Mouse (Mus musculus) forebrain, postnatal 0 days (tissue): ENCODE data around the gene Spata25. TPM values are rescaled to one million over a fixed set of nuclear protein-coding genes. Genes with fewer than 3 reads are reported as not detected.
"Not testable (repeated sequence)": the region's sequence is repeated elsewhere in the genome, so short reads cannot be mapped to it uniquely, and the experiment has no call there.

Source experiments
- ATAC-seq: fragments of 200-750 bp; cut with Nextera tagmentation; 2 replicates; pipeline ENCODE4 v1.8.0; 2017; ENCODE audit warnings: mild to moderate bottlenecking, moderate library complexity
- DNase-seq: peaks from one replicate; pipeline ENCODE4 v3.0.0-alpha.2; 2015
- H3K27ac ChIP-seq: fragments of 300-500 bp; sonication (generic); 2 replicates; pipeline ENCODE4 v1.5.1; 2014; ENCODE audit warnings: low read depth, mild to moderate bottlenecking, antibody characterized with exemption, low read length, moderate library complexity, mixed read lengths
- H3K27me3 ChIP-seq: fragments of 300-500 bp; sonication (generic); 2 replicates; pipeline ENCODE4 v1.6.1; 2014; ENCODE audit warnings: mild to moderate bottlenecking, low read length, mixed read lengths; ENCODE audit not compliant: insufficient read depth
- H3K36me3 ChIP-seq: fragments of 300-500 bp; sonication (generic); 2 replicates; pipeline ENCODE4 v1.6.1; 2014; ENCODE audit warnings: mild to moderate bottlenecking, moderate library complexity; ENCODE audit not compliant: insufficient read depth
- H3K4me1 ChIP-seq: fragments of 300-500 bp; sonication (generic); 2 replicates; pipeline ENCODE4 v1.6.1; 2014; ENCODE audit warnings: antibody characterized with exemption; ENCODE audit not compliant: insufficient read depth
- H3K4me2 ChIP-seq: fragments of 300-500 bp; sonication (generic); 2 replicates; pipeline ENCODE4 v1.6.1; 2014; ENCODE audit warnings: low read depth, mild to moderate bottlenecking, moderate library complexity
- H3K4me3 ChIP-seq: fragments of 300-500 bp; sonication (generic); 2 replicates; pipeline ENCODE4 v1.5.1; 2014; ENCODE audit warnings: low read depth, low read length, mixed read lengths
- H3K9ac ChIP-seq: fragments of 300-500 bp; sonication (generic); 2 replicates; pipeline ENCODE4 v1.6.1; 2014; ENCODE audit warnings: mild to moderate bottlenecking
- H3K9me3 ChIP-seq: fragments of 300-500 bp; sonication (generic); 2 replicates; pipeline ENCODE4 v1.6.1; 2016; ENCODE audit warnings: low read length
- CTCF ChIP-seq: sonication (generic); IDR thresholded peaks from 2 replicates; pipeline ENCODE4 v1.5.1; 2016; ENCODE audit warnings: antibody characterized with exemption, control low read depth, low read depth
- WGBS: fragments of 180-500 bp; shearing (Covaris S2); extraction: QIAGEN DNeasy Blood & Tissue Kit; methylation state at CpG from one replicate; pipeline ENCODE4 v1.1.7; 2014; 5-methylcytosine and 5-hydroxymethylcytosine counted together
- polyA plus RNA-seq: library from polyadenylated mRNA; unstranded; fragments of >200 nt; fragmentation: Nextera tagmentation; extraction: Ambion mirVana; gene quantifications from 2 replicates; pipeline ENCODE4 v1.2.1, GENCODE M21; 2015
- total RNA-seq: library from RNA; depleted of rRNA; stranded (reverse); fragments of >200 nt; gene quantifications from 2 replicates; pipeline ENCODE4 v1.2.3, GENCODE M21; 2014

Gene Spata25
- total and polyA plus RNA-seq, 2 experiments from 2014 or later = 1.00 TPM; not detected in 1

DNA sequence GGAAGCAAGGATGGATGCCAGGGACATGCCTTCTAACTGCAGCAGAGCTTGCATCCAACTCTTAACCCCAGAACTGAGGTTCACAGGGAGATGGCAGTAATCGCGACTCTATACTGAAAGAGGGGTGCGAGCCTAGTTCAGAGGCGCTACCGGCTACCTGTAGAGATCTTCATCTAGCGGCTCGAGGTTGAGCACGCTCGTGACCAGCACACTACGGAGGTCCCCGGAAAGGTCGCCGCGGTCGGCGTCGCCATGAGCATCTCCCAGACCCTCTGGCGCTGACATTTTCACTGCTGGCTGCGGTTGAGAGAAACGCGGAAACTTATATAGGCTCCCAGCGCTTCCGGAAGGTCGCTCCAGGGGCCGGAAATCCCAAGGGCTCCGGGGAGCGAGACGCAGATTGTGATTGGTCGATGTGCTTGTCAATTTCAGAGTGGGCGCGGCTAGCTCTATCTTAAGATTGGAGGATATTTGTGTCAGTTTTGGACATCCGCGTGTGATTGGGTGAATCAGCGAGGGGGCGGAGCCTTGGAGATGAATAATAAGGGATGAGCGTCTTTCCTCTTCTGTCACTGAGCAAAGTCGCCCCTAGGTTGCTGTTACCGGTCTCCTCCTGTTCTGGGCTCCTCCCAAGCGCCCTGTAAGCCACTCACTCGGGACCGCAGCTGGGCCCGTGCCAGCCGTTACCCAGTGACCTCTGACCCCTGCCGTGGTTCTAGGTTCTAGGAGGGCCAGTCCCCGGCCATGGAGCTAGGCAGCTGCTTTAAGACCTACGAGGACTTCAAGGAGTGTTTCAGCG lies 23.6 kb downstream of the Spata25 start, which contains the start of the genes Acot8 and Zswim3:
Acot8 (minus strand) TSS at position 350 of the 799 bp plus-strand sequence.
Zswim3 (plus strand) TSS at position 566 of the 799 bp plus-strand sequence.
- DNase-seq = peak; percentile 99
- peak; percentile 98 for ATAC-seq
- peak within 1 kb of the TSS; percentile 71 for H3K9ac ChIP-seq
- TF ChIP-seq CTCF = 0 out of 2 replicates have a peak, but pooled peaks have one; percentile 15
- 1% methylated on average over 47 of the region's 47 CpGs for WGBS
- H3K36me3 ChIP-seq = peaks cover 11% of the 10 kb centered on the region
- H3K4me2 ChIP-seq = peak within 1 kb of the TSS; percentile 67
- peak within 1 kb of the TSS; percentile 85 for H3K27ac ChIP-seq
- peak within 1 kb of the TSS; percentile 53 for H3K4me3 ChIP-seq
- H3K9me3 ChIP-seq = no peaks in the 10 kb centered on the region
- no peaks in the 10 kb centered on the region for H3K27me3 ChIP-seq
- 0 out of 2 replicates have a peak, but pooled peaks cover 4% of the 10 kb centered on the region for H3K4me1 ChIP-seq

DNA sequence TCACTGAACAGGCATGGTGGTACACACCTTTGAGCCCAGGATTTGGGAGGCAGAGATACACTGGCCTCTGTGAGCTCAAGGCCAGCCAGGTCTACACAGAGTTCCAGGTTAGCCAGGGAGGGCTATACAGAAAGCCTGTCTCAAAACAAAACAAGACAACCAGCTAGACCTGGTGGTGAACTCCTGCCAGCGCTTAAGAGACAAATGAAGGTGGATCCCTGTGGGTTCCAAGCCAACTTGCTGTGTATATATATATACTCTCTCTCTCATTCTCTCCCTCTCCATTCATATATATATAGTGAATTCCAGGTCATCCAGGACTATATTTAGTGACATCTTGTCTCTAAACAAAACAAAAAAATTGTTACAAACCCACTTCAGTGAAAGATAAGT lies 24.4 kb downstream of the Spata25 start:
- no peaks in the 10 kb centered on the region for H3K27me3 ChIP-seq
- no peak for TF ChIP-seq CTCF
- H3K4me2 ChIP-seq = peak overlapping the region; percentile 60
- WGBS = 52% methylated on average over 1 of the region's 1 CpGs
- no peaks in the 10 kb centered on the region for H3K9me3 ChIP-seq
- 0 out of 2 replicates have a peak, but pooled peaks cover 4% of the 10 kb centered on the region for H3K4me1 ChIP-seq
- peak overlapping the region; percentile 85 for H3K27ac ChIP-seq
- peak overlapping the region; percentile 66 for H3K9ac ChIP-seq
- DNase-seq (no peak), ATAC-seq (no peak)
- peaks cover 18% of the 10 kb centered on the region for H3K36me3 ChIP-seq
- peak overlapping the region; percentile 53 for H3K4me3 ChIP-seq

- H3K9ac ChIP-seq = peak overlapping the region; percentile 66; the same call in 1 of the 2 replicates
- H3K9me3 ChIP-seq = no peaks in the 10 kb centered on the region
- DNase-seq (no peak), ATAC-seq (no peak)
- WGBS = 93% methylated on average over 16 of the region's 16 CpGs
- H3K36me3 ChIP-seq = peaks cover 15% of the 10 kb centered on the region
- no peaks in the 10 kb centered on the region for H3K27me3 ChIP-seq
- peak overlapping the region; percentile 60 for H3K4me2 ChIP-seq
- 0 out of 2 replicates have a peak, but pooled peaks cover 4% of the 10 kb centered on the region for H3K4me1 ChIP-seq
- no peak overlapping the region for H3K27ac ChIP-seq
- peak overlapping the region; percentile 53 for H3K4me3 ChIP-seq
- no peak for TF ChIP-seq CTCF
Observed at GRCm38 (mm10) chr2:164803201-164803920, 25.0 kb downstream of the Spata25 start.

DNA sequence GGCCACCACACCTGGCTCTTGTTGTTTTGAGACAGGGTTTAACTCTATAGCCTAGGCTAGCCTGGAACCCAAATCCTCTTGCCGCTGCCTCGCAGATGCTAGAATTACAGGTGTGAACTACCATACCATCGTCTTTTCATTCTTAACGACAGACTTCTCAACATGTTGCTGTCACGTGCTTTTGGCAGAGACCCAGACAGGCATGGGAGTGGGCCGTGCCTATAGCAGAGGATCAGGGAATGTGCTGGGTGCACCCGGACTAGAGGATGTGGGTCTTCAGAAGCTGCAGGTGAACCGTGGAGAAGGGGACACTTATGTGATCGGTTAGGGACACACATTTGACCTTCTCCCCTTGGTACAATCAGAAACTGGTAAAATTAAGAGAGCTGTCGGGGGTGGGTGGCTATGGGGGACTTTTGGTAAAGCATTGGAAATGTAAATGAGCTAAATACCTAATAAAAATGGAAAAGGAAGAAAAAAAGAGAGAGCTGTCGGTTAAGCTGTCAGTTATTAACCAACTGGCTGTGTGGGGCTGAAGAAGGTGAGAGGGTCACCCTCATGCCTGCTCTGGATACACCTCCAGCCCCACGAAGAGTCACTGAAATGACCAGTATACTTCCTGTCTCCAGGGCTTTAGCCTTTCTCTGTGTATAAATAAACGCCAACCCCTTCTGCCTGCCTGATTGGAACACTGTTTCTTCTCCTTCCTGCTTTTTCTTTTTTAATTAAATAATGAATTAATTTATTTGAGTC lies 27.9 kb downstream of the Spata25 start:
- Histone ChIP-seq H3K27me3 (no peaks in the 10 kb centered on the region), H3K4me1 (0 out of 2 replicates have a peak, but pooled peaks cover 4% of the 10 kb centered on the region), H3K9me3 (no peaks in the 10 kb centered on the region), H3K4me3 (no peak overlapping the region), H3K9ac (no peak overlapping the region), H3K36me3 (peaks cover 33% of the 10 kb centered on the region), H3K4me2 (no peak overlapping the region), H3K27ac (no peak overlapping the region)
- TF ChIP-seq CTCF = no peak
- 88% methylated on average over 13 of the region's 13 CpGs for WGBS
- ATAC-seq (no peak), DNase-seq (no peak)

DNA sequence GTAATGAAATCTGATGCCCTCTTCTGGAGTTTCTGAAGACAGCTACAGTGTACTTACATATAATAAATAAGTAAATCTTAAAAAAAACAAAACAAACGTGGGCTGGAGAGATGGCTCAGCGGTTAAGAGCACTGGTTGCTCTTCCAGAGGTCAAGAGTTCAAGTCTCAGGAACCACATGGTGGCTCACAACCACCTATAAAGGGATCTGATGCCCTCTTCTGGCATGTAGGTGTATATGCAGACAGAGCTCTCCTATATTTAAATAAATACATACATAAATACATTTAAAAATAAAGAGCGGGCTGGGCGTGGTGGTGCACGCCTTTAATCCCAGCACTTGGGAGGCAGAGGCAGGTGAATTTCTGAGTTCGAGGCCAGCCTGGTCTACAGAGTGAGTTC lies 29.8 kb downstream of the Spata25 start:
- not testable (repeated sequence) for H3K9ac ChIP-seq, DNase-seq, H3K27ac ChIP-seq, H3K27me3 ChIP-seq, H3K4me2 ChIP-seq, H3K4me3 ChIP-seq, ATAC-seq, H3K4me1 ChIP-seq, H3K9me3 ChIP-seq
- 87% methylated on average over 6 of the region's 6 CpGs for WGBS
- peak; percentile 34; the same call in 1 of the 2 replicates for TF ChIP-seq CTCF
- H3K36me3 ChIP-seq = peaks cover 43% of the 10 kb centered on the region

GRCm38 (mm10) chr2:164795868-164796267 lies 32.5 kb downstream of the Spata25 start:
- TF ChIP-seq CTCF = no peak
- H3K4me1 ChIP-seq = no peaks in the 10 kb centered on the region
- H3K4me3 ChIP-seq = no peak overlapping the region
- no peak overlapping the region for H3K4me2 ChIP-seq
- H3K9me3 ChIP-seq = no peaks in the 10 kb centered on the region
- no peak overlapping the region for H3K27ac ChIP-seq
- H3K27me3 ChIP-seq = no peaks in the 10 kb centered on the region
- no peak overlapping the region for H3K9ac ChIP-seq
- DNase-seq (no peak), ATAC-seq (no peak)
- WGBS = 84% methylated on average over 4 of the region's 4 CpGs
- H3K36me3 ChIP-seq = peaks cover 68% of the 10 kb centered on the region
